Mouse (Mus musculus): Measurements from ENCODE around the gene Ano7.

DNA sequence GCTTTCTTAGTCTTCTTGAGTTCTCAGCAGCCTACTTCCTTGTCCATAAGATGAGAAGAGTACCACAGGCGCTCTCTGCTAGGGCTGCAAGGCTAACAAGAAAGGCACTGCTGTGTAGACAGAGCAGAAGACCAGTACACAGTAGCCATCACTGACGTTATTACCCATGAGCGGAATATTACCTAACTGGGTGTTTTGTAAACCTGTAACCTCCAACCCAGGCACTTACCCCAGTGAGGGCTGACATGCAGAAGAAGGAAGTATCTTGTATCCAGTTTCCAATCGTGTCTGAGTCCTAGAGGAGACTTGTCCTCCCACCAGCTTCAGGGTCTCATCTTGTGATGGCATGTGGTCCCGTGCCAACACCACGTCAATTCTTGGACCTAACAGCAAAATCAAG, 49.8 kb upstream of the Ano7 start:
- TF ChIP-seq CTCF (IDR thresholded peaks at IDR 0.05; ENCODE audit: insufficient read depth, low read length) (no peak), POLR2A (IDR thresholded peaks at IDR 0.05; ENCODE audit: borderline replicate concordance, extremely low read depth, low read depth, low read length) (no peak)

Measured in lung, adult 2 months (tissue).